Mouse (Mus musculus): Measurements from ENCODE around the gene Hlf. TPM values are rescaled to one million over a fixed set of nuclear protein-coding genes. Genes with fewer than 3 reads are reported as not detected.
A peak's percentile ranks its signal among the peaks of the same experiment; 100 is the strongest.

The Hlf gene
- total RNA-seq, 2 experiments from 2014 or later = 16.3 to 25.0 TPM

- DNase-seq (ENCODE audit: low spot score) = no peak
- intact Hi-C loops (cut with DNase I) = no loop called here
These were observed 42.8 kb downstream of the Hlf start for GRCm38 (mm10) chr11:90347667-90348459.

- no peak for DNase-seq (ENCODE audit: low spot score)
- intact Hi-C loops (cut with DNase I) = no loop called here
These were observed 44.9 kb downstream of the Hlf start for GRCm38 (mm10) chr11:90345746-90346145.

- intact Hi-C loops (cut with DNase I) = no loop called here
- DNase-seq (ENCODE audit: low spot score) = no peak
These were observed 47.8 kb downstream of the Hlf start for GRCm38 (mm10) chr11:90342858-90343257.

DNA sequence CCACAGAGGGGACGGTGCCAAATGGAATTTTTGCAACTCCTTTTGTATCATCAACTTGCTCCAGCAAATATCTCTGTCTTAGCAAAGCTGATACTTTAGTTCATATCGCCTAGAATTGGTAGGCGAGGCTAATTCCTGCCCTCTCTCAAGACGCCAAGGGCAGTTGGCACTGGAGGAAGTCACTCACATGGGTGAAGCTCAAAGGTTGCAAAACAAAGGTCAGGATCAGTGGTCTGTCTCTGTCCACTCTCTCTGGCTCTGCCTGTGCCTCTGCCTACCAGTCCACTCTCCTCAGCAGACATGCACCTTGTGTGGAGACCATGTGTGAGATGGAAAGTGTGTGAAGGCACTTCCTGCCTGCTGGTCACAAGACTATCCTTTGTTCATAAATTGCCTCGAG is 48.4 kb downstream of the Hlf start:
- no peak for DNase-seq (ENCODE audit: low spot score)
- intact Hi-C loops (cut with DNase I) = no loop called here

GRCm38 (mm10) chr11:90340836-90341235 is 49.9 kb downstream of the Hlf start:
- DNase-seq (ENCODE audit: low spot score) = no peak
- intact Hi-C loops (cut with DNase I) = no loop called here

DNA sequence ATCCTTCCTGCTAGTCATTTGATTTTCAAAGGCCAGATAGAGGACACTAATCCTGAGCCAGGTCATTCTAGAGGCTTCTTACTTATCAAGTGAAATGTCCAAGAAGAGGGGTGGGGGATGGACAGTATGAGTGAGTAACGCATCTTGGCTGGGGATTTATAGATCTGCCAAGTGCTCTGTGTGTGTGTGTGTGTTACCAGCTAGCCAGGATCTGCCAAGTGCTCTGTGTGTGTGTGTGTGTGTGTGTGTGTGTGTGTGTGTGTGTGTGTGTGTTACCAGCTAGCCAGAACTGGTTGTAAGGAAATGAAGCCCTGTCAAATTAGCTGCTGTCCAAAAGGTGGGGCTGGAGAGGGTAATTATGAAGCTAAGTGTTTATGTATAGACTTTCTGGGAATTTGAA is 55.9 kb downstream of the Hlf start:
- intact Hi-C loops (cut with DNase I) = no loop called here
- DNase-seq (ENCODE audit: low spot score) = no peak

- intact Hi-C loops (cut with DNase I) = no loop called here
- DNase-seq (ENCODE audit: low spot score) = no peak
These were observed 58.0 kb downstream of the Hlf start for GRCm38 (mm10) chr11:90332737-90333136.

DNA sequence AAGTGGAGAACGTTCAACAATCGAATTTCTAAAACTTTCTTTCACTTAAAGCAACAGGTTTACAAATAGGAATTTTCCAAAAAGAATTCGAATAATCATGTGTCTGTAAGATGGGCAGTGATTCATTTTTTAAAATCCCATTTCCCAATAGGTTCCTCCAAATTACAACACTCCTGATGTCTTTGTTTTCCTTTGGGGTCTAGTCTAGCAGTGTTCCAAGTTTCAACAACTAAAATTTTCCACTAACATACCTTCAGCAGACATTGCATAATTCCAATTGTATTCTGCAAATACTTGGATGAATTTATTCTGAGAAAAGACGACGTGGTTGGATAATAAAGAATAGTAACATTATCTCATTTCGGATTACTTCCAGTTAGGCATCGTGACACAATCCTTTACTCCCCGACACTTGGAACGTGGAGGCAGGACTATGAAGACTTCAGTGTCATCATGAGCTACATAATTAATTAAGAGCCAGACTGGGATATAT is 60.4 kb downstream of the Hlf start:
- DNase-seq (ENCODE audit: low spot score) = no peak
- intact Hi-C loops (cut with DNase I) = no loop called here

GRCm38 (mm10) chr11:90326836-90327235 is 63.9 kb downstream of the Hlf start:
- intact Hi-C loops (cut with DNase I) = no loop called here
- peak; percentile 61 for DNase-seq (ENCODE audit: low spot score)

- intact Hi-C loops (cut with DNase I) = no loop called here
- no peak for DNase-seq (ENCODE audit: low spot score)
These were observed 64.5 kb downstream of the Hlf start for GRCm38 (mm10) chr11:90326146-90326545.

- intact Hi-C loops (cut with DNase I) = loop anchor here (2.0 kb wide), 1 partner anchor 58 kb away; no protein-coding TSS in a partner anchor
- no peak for DNase-seq (ENCODE audit: low spot score)
These were observed 66.1 kb downstream of the Hlf start for GRCm38 (mm10) chr11:90324597-90324996.

- intact Hi-C loops (cut with DNase I) = no loop called here
- DNase-seq (ENCODE audit: low spot score) = no peak
These were observed 69.8 kb downstream of the Hlf start for GRCm38 (mm10) chr11:90320922-90321321.

GRCm38 (mm10) chr11:90317482-90317881 is 73.2 kb downstream of the Hlf start:
- DNase-seq (ENCODE audit: low spot score) = no peak
- intact Hi-C loops (cut with DNase I) = loop anchor here (2.0 to 5.0 kb wide), 2 partner anchors 69 to 100 kb away; no protein-coding TSS in a partner anchor

GRCm38 (mm10) chr11:90314606-90315005 is 76.1 kb downstream of the Hlf start:
- intact Hi-C loops (cut with DNase I) = loop anchor here (5.0 kb wide), 1 partner anchor 103 kb away; no protein-coding TSS in a partner anchor
- DNase-seq (ENCODE audit: low spot score) = no peak

DNA sequence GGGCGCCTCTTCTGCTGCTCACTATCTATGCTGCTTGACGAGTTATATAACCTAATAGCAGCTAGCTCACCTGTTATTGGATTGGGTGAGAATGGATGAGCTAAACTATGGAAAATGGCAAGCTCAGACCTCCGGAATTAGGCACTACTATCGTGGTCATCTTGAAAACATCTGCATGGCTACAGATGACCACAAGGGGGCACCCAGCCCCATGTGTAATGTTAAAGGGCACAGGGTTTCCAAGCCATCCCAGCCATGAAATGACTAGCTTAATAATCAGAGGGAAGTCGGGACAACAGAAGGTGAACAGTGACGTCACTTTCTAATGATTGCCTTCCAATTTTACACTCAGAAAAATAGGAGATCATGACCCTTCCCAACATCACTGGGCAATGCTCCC is 83.7 kb downstream of the Hlf start:
- intact Hi-C loops (cut with DNase I) = loop anchor here (2.0 to 10.0 kb wide), 3 partner anchors 125 to 314 kb away; no protein-coding TSS in a partner anchor
- DNase-seq (ENCODE audit: low spot score) = peak; percentile 20

- no peak for DNase-seq (ENCODE audit: low spot score)
- intact Hi-C loops (cut with DNase I) = loop anchor here (2.0 to 10.0 kb wide), 3 partner anchors 124 to 315 kb away; no protein-coding TSS in a partner anchor
These were observed 84.6 kb downstream of the Hlf start for GRCm38 (mm10) chr11:90306067-90306466.

DNA sequence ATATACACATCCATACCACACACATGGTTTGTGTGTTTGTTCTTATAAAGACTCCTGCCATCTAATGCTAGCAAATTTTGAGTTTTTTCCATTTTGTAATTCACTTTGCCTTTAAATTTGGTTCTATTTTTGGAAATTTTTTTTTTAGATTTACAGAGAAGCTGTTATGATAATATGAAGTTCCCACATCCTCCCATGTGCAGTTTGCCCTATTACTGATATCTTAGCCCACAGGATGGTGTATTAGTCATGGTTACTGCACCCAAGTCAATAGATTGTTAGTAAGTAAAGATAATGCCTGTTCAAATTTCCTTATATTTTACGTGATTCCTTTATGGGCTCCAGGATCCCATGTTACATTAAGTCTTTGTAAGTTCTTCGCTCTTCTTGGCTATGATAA is 96.1 kb downstream of the Hlf start:
- intact Hi-C loops (cut with DNase I) = no loop called here
- no peak for DNase-seq (ENCODE audit: low spot score)

- DNase-seq (ENCODE audit: low spot score) = no peak
- intact Hi-C loops (cut with DNase I) = no loop called here
These were observed 97.9 kb downstream of the Hlf start for GRCm38 (mm10) chr11:90292766-90293165.

GRCm38 (mm10) chr11:90291156-90291555 is 99.5 kb downstream of the Hlf start:
- intact Hi-C loops (cut with DNase I) = no loop called here
- no peak for DNase-seq (ENCODE audit: low spot score)

DNA sequence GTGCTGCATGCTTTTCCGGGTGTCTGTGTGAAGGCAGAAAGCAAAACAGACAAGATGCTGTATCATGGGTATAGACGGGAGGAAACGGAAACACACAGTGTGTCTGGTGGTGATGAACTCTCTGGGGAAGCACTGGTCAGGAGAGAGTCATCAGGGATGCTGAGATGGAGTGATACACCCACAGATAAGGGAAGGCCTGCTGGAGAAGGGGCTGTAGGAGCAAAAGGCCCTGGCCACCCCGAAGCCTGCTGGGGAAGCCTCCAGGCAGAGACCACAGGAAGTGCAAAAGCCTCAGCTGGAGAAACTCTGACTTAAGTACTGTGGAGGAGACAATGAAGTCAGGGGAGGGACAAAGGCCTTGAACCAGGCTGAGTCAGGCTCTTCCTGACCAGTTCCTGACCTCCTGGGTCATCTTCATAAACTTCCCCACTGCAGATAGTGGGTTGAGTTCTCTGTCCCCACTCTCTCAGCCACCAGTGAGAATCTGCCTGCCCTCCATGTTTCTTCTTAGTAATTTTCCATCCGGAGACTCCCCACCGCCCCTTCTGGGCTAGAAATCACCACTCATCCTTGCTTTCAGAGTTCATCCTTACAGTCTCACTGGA is 104.0 kb downstream of the Hlf start:
- no peak for DNase-seq (ENCODE audit: low spot score)
- intact Hi-C loops (cut with DNase I) = no loop called here

Measured in heart, postnatal 25 days (tissue).